Mouse (Mus musculus): ENCODE data around the gene Wscd2. TPM values are rescaled to one million over a fixed set of nuclear protein-coding genes. Genes with fewer than 3 reads are reported as not detected.

The Wscd2 gene
- 0.35 TPM for polyA plus RNA-seq (2014; fragmentation: Illumina TruSeq; extraction: RNeasy Lipid Tissue Mini Kit (QIAGEN cat#74804); ENCODE audit: low read depth, low replicate concordance)

DNA sequence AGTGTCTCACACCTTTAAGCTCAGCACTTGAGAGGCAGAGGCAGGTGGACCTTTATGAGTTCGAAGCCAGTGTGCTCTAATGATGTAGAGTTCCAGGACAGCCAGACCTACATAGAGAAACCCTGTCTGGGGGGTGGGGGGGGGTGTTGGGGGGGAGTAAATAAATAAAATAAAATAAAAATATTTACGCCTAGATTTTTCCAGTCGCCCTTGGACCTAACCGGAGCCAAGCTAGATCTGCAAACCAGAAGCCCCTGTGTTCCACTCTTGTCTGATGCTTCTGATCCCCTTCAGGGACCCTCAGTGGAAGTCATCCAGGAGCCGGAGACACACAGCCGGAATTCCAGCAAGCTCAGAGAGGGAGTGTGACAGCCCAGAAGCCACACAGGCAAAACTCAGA, at the start of gene Wscd2:
Gene Wscd2, plus strand, starts transcription at position 301 of the 400 bp plus-strand sequence.

Other genes starting within 250 kb of the Wscd2 start
- gene Sgsm1, start 179.5 kb upstream of the Wscd2 start, polyA plus RNA-seq (2014; fragmentation: Illumina TruSeq; extraction: RNeasy Lipid Tissue Mini Kit (QIAGEN cat#74804); ENCODE audit: low read depth, low replicate concordance): 0.87 TPM
- gene Aym1, start 133.0 kb upstream of the Wscd2 start, polyA plus RNA-seq (2014; fragmentation: Illumina TruSeq; extraction: RNeasy Lipid Tissue Mini Kit (QIAGEN cat#74804); ENCODE audit: low read depth, low replicate concordance): not detected
- gene Cmklr1, start 160.1 kb downstream of the Wscd2 start, polyA plus RNA-seq (2014; fragmentation: Illumina TruSeq; extraction: RNeasy Lipid Tissue Mini Kit (QIAGEN cat#74804); ENCODE audit: low read depth, low replicate concordance): 1.9 TPM
- not detected for gene 1700069L16Rik, start 234.4 kb downstream of the Wscd2 start, polyA plus RNA-seq (2014; fragmentation: Illumina TruSeq; extraction: RNeasy Lipid Tissue Mini Kit (QIAGEN cat#74804); ENCODE audit: low read depth, low replicate concordance)
- gene Ficd, start 245.5 kb downstream of the Wscd2 start, polyA plus RNA-seq (2014; fragmentation: Illumina TruSeq; extraction: RNeasy Lipid Tissue Mini Kit (QIAGEN cat#74804); ENCODE audit: low read depth, low replicate concordance): 7.2 TPM